Mouse (Mus musculus): ENCODE results near the gene Tsks.

The Tsks gene

DNA sequence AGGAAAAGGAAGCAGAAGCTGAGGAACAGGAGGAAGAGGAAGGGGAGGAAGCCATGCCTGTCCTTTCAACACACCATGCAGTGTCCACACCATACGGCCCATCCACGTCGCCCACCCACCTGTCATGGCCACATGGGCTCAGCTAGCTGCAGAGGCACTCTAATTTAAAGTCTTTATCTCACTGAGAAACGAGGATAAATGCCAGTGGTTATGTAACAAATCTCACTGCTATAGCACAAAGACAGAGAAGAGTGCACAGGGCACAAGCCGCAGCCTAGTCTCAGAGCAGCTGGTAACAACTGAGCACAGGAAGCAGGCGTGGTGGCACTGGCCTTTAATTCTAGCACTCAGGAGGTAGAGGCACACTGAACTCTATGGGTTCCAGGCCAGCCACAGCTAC, 6.9 kb downstream of the Tsks start:
- no peak for DNase-seq (ENCODE audit: low spot score in 2 of 2)

DNA sequence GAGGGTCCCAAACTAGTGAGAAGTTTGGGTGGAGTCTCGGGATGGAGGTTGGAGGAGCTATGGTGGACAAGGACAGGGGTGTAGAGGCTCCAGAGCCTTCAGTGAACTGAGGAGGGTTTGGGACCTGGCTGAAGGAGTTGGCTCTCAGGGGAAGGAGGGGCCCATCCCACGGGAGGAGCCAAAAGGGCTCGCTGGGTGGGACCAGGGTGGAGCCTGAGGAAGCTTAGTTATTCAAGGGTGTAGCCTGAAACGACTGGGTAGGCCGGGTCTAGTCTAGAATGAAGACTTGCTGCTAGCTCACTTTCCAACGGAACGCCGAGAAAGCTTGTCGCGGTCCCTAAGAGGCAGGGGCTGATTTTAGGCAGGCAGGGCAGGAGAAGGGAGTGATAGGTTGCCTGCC, 9.0 kb downstream of the Tsks start:
- DNase-seq (ENCODE audit: low spot score in 2 of 2): peak; percentile 71 to 75

DNA sequence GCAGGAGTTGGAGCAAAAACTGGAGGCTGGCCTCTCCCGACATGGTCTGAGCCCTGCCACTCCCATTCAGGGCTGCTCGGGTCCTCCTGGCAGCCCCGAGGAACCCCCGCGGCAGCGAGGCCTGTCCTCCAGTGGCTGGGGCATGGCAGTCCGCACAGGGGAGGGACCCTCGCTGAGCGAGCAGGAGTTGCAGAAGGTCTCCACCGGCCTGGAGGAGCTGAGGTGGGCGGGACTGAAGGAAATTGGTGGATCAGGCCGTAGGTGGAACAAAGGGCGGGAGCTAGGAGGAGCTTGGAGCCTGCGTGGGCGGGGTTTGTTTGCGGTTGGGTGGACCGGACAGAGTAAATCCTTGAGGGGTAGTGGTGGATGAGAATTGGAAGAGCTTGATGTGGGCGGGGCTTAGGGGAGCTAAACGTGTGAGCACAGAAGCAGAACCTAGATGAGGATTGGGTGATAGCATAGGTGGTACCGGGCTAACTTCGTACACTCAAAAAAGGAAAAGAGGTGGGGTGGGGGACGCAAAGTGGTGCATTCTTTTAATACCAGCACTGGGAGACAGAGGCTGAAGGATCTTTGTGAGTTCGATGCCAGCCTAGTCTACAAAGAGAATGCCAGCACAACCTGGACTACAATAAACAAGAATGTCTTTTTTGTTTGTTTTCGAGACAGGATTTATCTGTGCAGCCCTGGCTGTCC, 9.8 kb downstream of the Tsks start:
- DNase-seq (ENCODE audit: low spot score in 2 of 2): peak; percentile 89 to 94

DNA sequence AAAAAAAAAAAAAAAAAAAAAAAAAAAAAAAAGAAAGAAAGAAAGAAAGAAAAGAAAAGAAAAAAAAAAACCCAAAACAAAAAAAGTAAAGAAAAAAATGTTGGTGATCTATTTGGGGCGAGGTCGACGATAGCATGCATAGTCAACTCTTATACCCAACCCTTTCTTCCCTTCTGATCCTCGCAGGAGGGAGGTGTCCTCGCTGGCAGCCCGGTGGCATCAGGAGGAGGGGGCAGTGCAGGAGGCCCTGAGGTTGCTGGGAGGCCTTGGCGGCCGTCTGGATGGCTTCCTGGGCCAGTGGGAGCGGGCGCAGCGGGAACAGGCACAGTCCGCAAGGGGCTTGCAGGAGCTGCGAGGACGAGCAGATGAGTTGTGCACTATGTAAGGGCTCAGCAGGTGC, 10.6 kb downstream of the Tsks start:
- no peak for DNase-seq (ENCODE audit: low spot score in 2 of 2)

DNA sequence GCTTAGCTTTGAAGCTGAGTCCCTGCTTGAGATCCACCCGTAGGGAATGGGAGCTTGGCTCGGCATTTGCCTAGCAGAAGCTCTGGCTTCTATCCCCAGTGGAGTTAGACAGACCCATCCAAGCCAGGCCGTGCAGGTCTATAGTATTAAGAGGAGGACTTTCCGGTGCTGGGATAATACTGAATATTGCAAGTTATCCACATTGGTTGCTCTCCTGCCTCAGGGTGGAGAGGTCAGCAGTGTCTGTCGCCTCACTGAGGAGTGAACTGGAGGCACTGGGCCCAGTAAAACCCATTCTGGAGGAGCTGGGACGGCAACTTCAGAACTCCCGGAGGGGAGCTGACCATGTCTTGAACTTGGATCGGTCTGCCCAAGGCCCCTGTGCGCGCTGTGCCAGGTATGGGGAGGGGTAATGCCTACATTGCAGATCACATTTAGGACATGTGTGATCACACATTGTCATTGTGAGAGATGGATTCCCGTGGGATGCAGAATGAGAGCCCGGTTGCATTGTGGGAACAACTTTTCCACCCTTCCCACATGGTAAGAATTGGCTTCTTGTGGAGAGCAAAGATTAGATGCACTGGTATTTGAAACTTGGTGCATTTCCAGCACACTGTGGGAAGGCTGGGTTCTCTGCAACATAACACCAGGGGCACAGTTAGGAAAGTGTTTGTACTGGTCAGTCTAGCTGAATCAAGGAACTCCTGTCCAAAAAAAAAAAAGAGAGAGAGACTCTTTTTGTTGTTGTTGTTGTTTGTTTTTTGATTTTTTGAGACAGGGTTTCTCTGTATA, 11.3 kb downstream of the Tsks start:
- DNase-seq (ENCODE audit: low spot score in 2 of 2): no peak

DNA sequence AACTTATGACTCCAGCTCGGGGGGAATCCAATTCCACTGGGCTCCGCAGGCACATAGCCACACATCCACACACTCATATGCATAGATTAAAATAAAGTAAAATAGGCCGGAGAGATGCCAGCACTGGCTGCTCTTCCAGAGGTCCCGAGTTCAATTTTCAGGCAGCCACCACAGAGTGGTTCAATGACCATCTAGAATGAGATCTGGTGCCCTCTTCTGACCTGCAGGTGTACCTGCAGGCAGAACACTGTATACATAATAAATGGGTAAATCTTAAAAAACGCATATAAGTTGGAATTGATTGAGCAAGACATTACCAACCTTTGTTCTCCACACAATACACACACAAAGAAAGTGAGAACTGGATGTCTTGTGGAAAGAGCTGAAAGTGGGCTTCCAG, 12.6 kb downstream of the Tsks start:
- DNase-seq (ENCODE audit: low spot score in 2 of 2): no peak

DNA sequence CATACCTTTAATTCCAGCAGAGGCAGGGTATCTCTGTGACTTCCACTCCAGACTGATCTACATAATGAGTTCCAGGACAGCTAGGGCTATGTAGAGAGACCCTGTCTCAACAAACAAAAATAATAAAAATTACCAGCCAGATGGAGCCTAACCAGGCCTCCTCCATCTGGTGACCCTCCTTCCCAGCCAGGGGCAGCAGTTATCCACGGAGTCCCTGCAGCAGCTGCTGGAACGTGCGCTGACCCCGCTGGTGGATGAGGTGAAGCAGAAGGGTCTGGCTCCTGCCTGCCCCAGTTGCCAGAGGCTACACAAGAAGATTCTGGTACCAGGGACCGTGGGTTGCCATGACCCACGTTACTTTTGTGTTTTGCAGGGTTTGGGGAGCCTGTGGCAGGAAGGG, 13.3 kb downstream of the Tsks start:
- no peak for DNase-seq (ENCODE audit: low spot score in 2 of 2)

DNA sequence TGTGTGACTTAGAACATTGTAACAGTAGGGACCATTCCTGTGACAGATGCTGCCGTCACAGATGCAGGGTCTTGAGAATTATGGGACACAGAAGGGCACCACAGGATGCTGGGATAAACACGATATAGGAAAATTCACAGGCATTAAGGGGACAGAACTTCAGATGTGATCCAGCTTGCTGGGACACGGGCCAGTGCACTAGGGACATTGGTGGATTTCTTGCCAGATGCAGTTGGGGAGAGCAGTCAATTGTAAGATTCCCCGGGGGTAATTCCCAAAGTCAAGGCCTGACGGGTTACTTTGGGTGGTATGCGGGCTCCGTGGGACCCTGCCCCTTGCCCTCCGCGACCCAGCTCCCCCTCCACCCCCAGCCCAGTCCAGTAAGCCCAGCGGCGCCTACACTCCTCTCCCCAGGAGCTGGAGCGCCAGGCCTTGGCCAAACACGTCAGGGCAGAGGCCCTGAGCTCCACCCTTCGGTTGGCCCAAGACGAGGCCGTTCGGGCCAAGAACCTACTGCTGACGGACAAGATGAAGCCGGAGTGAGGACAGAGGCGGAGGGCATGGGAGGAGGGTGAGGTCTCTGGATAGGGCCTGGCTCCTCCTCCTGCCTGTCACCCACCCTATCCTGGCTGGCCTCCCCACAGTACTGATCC, 14.3 kb downstream of the Tsks start:
- DNase-seq (ENCODE audit: low spot score in 2 of 2): peak in 1 of 2 experiments; percentile 65

DNA sequence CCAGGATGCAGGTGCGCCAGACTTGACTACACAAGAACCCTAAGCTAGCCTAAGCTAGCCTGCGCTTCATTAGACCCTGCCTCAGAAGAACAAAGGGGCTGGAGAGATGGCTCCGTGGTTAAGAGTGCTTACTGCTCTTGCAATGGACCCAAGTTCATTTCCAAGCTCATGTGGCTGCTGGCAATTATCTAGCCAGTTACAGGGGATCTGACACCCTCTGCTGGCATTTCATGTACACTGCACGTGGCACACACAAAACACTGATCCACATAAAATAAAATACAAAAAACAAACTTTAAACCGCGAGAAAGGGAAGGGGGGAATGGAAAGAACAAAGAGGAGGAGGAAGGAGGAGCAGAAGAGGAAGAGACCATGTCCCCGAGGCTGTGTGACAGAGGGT, 15.2 kb downstream of the Tsks start:
- no peak for DNase-seq (ENCODE audit: low spot score in 2 of 2)

DNA sequence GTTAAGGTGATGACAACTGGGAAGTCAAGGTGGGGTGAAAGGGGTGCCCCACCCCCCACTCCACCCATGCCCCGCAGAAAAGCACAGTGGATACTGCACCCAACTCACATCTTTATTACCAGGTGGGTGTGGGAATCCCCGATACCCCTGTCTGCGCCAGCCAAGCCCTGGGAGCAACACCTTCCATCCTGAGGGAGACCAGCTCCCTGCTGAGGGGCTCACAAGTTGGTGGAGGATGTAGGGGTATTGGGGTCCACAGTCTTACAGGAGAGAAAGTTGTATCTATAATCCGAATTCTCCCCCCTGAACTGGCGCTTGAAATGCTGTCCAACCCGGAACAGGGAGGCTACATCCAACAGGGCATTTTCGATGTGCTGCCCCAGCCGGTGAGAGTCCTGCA, 16.3 kb downstream of the Tsks start:
- peak in 1 of 2 experiments; percentile 13 for DNase-seq (ENCODE audit: low spot score in 2 of 2)

DNA sequence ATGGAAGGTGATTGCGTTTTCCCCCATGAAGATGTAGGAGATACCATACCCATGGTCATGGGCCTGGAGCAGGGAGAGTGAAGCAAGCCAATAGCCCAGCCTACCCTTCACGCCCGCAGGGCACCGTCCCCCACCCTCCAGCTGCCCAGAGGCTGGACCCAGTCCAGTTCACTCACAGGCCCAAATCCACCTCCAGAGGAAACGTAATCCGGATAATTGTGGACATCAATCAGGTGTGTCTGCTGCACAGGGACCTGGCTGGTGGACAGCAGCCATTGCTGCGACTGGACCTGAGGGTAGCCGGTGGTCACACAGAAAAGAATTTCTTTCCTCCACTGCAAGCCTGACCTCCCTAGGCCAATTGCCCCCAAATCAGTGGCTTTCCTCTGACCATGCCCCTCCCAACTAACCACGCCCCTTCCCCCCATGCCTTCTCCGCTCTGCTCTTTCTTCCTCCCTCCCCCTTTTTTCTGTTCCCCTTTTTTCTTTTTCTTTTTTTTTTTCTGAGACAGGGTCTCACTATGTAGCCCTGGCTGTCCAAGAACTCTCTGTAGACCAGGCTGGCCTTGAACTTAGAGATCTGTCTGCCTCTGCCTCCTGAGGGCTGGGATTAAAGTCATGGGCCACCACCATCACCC, 17.0 kb downstream of the Tsks start:
- peak in 1 of 2 experiments; percentile 17 for DNase-seq (ENCODE audit: low spot score in 2 of 2)

DNA sequence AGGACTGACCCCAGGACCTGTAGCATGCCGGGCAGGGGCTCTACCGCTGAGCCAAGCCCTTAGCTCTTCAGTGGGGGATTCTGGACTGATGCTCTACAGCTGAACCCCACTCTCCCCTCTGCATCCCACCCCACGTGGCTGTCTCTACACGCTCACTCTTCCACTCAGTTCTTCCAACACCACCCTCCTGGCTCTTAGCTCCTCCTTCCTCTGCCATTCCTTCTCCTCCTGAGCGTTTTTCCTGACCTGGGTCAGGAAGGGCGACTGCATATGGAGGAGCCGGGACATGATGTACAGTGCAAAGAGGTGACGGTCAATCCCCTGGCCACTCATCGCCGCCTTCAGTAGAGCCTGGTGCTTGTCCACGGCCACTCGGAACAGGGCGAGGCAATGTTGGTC, 17.5 kb downstream of the Tsks start:
- DNase-seq (ENCODE audit: low spot score in 2 of 2): no peak

DNA sequence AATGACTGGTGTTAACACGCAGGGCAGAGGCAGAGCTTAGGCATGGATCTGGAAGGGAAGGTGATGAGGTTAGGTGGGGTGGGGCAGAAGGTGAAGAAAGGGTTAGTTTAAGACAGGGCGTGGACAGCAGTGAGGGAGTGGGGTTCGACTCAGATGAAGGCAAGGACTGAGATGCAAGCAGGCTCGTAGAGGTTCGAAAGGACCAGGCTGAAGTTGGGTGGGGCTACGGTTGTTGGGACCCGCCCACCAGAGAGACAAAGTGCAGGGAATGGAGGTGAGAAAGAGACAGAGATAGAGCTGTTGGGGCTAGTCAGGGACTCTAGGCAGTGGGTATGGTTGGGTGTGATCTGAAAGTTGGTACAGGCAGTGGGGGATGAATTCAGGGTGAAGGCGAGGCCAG, 19.3 kb downstream of the Tsks start:
- no peak for DNase-seq (ENCODE audit: low spot score in 2 of 2)

DNA sequence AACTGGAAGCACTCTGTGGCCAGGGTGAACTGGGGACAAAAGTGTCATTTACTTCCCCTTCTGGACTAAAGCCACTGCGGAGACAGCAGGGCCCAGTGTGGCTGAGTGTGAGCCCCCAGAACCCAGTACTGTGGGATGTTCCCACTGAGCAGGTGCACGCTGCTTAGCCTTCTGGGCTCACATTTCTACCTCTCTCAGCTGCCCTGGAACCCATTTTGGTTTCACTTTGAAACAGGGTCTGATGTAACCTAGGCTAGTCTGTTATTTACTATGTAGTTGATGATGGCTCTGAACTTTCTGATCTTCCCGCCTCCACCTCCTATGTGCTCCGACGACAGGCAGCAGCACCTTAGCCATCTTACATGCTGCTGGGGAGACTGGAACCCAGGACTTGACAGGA, 19.8 kb downstream of the Tsks start:
- no peak for DNase-seq (ENCODE audit: low spot score in 2 of 2)

DNA sequence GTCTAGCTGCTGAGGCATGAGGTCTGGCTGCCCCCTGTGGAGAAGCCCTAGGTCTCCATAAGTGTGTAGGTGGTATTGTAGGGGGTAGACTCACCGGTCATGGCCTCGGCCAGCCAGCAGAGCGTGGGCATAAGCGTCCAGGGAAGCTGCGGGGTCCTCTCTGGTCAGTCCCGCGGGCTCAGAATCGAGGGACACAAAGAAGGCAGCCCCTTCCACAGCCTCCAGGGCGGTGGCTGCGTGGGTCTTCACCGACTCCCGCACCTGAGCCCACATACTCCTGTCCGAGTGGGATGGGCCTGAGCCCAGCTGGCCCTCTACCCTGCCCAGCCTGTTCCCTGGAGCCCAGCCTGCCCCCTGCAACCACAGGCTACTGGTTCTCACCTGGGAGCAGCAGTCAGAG, 22.0 kb downstream of the Tsks start:
- DNase-seq (ENCODE audit: low spot score in 2 of 2): no peak

DNA sequence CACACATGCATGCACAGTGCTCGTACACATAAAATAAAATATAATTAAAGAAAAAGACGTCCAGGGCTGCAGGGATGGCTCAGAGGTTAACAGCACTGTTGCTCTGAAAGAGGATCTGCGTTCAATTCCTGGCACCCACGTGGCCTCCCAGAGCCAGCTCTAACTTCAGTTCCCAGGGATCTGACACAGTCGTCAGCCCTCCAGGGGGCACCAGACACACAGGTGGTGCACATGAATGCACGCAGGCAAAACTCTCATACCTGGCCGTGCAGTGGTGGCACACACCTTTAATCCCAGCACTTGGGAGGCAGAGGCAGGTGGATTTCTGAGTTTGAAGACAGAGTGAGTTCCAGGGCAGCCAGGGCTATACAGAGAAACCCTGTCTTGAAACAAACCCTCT, 23.0 kb downstream of the Tsks start:
- DNase-seq (ENCODE audit: low spot score in 2 of 2): no peak

DNA sequence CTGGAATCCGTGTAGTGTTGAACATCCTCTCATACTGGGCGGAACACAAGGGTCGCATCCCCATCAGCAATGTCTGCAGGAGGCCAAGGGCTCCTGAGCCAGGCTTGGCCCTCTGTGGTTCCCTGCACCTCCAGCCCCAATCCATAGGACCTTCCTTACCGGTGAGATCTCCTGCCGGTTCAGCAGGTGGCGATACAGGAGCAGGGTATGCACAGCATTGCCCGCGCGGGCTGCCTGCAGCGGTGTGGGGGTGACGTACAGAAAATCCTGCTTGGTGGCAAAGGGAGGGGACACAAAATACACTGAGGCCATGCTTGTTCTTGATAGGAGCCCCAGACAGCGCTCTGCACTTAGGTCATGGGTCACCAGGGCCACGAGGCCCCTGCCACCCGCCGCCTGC, 23.6 kb downstream of the Tsks start:
- no peak for DNase-seq (ENCODE audit: low spot score in 2 of 2)

DNA sequence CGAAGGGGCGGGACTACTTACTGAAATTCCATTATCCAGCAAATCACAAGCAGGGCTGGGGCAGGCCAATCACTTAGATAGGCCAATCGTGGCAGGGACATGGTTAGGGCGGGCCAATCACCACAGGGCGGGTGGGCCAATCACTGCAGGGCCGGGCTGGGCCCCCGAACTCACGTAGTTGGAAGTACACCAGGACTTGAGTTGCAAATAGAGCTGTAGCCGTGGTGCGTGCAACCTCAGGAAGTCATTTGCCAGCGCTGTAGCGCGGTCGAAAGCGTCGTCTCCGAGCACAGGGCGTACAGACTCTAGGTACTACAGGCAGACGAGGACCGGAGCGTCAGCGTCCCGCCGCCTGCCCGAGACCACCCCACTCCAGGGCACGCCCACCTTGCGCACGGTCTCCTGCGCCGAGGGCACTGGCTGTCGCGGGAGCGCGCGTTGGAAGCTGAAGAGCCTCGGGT, 27.3 kb downstream of the Tsks start:
- DNase-seq (ENCODE audit: low spot score in 2 of 2): peak; percentile 87

DNA sequence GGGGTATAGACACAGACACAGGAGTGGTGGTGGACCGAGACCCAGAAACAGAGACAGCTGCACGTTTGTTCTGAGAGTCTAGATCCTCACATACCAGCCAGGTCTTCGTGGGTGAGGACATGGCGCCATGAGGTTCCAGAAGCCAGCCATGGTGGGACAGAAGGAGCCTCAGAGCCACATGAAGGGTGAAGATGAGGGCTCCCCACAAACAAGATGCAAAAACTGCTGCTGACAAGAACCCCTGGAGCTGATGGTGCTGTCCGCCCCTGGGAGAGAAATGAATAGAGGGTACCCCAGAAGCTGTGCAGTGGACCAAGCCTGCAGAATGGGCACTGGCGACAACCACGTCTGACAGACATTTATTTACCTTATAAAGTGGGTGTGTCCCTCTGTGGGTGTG, 28.1 kb downstream of the Tsks start:
- DNase-seq (ENCODE audit: low spot score in 2 of 2): no peak

DNA sequence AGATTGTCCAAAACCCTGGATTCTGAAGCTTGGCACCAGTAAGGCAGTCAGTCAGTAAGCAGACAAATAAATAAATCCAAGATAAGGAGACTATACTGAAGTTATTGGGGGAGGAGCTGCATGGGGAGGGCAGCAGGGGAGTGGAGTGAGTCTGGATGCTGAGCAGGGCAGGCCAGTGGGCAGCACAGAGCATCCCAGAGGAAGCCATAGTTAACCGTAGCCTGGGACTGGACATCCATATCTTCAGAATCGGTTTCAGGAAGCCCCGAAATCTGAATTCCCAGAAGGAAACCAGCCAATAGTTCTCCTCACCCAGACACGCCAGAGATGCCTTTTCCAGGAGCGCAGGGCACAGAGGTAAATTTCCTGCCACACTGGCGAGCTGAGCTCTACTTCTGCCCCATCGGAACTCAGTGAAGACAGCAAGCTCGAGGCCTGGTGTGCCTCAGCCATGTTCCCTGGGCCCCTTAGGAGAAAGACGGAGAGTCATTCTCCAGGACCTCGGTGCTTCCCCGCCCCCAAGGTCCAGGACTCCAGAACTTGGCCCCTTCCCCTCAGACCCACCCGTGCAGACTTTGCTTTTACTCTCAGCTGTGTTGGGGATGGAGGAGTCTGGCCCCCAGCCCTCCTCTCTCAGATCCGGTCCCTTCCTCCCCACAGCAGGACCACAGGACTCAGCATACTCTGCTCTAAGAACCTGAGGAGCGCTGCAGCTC, 30.6 kb downstream of the Tsks start:
- DNase-seq (ENCODE audit: low spot score in 2 of 2): no peak

DNA sequence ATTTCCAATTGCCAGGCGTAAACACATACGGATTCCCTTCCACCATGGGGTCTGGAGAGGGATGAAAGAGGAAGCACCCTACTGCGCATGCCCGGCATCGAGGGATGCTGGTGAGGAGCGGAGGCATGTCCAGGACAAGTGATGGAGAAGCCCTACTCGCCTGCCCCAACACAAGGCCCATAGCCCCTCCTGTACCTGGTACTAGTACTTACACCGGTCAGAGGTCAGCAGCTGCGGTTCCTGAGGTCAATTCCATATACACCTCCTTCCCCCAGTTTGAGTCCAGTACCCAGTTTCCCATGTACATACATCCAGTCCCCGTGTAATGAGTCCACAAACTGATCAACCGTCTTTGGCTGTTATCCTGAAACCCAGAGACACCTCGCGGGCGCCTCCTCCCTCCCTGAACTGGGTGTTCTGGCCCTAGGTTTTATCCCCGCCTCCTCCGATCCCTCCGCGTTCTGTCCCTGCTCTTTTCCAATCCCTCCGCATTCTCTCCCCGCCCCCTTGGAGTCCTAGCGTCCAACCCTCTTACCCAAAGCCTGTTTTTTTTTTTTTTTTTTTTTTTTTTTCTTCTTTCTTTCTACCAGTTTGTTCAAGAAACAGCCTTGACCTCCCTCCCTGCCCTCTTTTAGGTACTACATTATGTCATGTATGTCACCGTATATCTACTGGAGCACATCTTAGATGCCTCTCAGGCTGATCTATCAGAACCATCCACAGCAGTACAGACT, 31.5 kb downstream of the Tsks start, which contains the start of gene Cpt1c:
TSS of gene Cpt1c (minus strand) at position 469 of the 734 bp plus-strand sequence.
- DNase-seq (ENCODE audit: low spot score in 2 of 2): peak; percentile 82 to 89

Data from urinary bladder, postnatal 4 days (tissue).